Mouse (Mus musculus) regulatory T cell (primary cell): ENCODE measurements at regions not wholly inside any gene's neighbourhood (a gene's known extent, or its start where the extent isn't known, plus 50 kb on each side); places are given as distances from the start of the nearest gene placed in this dataset.

Experiments
- in situ Hi-C: fragments of 300-600 bp; cut with MboI, MseI; formaldehyde crosslinking; loops from one replicate; pipeline ENCODE4 v1.15.1; 2025; ENCODE audit warnings: high pct_unique_total_duplicates

DNA sequence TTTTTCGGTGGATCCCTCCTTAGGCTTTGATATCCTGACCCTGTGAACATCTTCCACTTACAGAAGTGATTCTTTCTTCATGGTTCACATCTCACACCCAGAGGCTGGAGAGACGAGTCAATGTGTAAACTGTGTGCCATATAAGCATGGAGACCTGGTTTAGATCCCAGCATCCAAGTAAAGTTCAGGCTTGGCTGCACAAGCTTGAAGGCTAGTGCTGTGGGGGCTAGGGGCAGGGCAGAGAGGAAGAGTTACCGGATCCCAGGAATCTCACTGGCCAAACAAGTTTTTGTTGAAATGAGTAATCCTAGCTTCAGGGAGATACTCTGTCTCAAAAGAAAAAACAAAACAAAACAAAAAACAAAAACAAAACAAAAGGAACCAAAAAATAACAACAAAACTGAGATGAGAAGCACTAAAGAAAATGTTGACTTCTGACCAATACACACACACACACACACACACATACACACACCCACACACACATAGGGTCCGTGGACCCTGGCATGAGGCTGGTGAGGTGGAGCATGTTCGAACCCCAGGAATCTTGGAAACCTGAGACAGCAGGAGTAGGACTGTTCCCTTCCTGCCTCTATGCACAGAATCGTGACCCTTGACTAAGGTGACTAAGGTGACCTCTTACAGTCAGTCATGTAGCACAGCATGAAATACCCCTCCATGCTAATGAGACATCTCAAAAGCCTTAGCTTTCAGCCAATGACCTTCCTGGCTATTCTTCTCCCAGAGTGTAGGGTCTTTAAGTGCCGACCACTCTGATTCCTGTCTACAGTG lies 55.2 kb downstream of the Gm12728 start:
- in situ Hi-C loops, result loop anchor here (10.0 kb wide), 1 partner anchor 1680 kb away; no protein-coding TSS in a partner anchor

DNA sequence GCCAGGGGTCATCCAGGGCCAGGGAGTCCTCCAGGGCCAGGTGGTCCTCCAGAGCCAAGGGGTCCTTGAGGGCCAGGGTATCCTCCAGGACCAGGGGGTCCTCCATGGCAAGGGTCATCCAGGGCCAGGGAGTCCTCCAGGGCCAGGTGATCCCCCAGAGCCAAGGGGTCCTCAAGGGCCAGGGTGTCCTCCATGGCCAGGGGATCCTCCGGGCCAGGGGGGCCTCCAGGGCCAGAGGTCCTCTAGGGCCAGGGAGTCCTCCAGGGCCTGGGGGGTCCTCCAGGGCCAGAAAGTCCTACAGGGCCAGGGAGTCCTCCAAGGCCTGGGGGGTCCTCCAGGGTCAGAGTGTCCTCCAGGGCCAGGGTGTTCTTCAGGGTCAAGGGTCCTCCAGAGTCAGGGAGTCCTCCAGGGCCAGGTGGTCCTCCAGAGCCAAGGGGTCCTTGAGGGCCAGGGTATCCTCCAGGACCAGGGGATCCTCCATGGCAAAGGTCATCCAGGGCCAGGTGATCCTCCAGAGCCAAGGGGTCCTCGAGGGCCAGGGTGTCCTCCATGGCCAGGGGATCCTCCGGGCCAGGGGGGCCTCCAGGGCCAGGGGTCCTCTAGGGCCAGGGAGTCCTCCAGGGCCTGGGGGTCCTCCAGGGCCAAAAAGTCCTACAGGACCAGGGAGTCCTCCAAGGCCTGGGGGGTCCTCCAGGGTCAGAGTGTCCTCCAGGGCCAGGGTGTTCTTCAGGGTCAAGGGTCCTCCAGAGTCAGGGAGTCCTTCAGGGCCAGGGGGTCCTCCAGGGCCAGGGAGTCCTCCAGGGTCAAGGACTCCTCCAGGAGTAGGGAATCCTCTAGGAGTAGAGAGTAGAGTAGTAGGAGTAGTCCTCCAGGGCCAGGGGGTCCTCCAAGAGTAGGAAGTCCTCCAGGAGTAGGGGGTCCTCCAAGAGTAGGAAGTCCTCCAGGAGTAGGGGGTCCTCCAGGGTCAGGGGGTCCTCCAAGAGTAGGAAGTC lies 56.6 kb downstream of the Gm12728 start:
- in situ Hi-C loops, result loop anchor here (10.0 kb wide), 1 partner anchor 1679 kb away; no protein-coding TSS in a partner anchor

DNA sequence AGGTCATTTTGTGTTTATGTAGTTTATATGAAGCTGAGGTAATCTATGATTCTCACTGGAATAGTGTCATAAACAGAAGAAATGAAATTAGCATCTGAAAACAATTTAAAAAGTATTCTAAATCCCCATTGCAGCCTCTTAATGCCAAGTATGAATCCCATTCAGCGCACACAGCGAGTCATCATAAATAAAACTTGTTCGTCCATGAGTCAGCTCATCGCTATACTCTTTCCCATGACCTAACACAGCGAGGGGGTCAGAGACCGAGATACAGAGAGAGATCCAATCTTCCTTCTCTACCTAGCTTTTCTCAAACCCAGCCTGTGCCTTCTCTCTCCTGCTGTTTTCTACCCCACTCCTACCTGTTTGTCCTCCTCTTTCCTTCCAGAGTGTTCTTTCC lies 63.4 kb downstream of the Gm12728 start:
- in situ Hi-C loops, result no loop called here

DNA sequence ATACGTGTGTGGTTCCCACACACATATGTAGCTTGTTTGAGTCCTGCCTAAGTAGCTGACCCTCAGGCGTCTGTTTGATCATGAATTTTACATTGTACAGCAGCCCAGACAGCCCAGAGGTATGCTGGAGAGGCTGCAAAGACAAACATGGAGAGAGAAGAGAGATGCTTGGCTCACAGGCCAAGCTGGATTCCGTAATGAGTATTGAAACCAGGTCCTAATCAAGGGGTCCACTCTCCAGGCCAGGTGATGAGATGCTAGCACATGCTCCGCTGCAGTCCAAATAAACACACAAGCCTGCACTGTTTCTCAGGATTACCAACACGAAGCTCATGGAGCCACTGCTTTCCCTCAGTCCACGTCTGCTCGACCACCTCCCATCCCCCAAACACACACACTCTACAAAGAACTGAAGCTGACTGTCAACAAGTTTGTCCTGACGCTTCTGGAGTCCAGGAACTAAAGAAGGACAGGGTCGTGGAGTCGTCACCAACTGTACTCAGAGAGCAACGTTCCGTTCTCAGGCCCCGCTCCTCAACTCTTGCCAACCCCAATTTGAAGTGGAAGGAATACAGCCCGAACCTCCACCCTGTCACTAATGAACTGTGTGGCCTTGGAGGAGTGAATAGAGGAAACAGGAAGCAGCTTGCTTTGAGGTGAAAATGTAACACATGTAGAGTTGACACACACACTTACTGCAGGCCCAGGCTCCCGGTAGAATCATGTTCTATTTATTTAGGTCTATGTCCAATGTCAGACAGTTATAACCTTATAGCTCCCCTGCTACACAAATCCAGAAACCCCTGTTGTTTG lies 69.6 kb downstream of the Gm12728 start:
- in situ Hi-C loops, result no loop called here

DNA sequence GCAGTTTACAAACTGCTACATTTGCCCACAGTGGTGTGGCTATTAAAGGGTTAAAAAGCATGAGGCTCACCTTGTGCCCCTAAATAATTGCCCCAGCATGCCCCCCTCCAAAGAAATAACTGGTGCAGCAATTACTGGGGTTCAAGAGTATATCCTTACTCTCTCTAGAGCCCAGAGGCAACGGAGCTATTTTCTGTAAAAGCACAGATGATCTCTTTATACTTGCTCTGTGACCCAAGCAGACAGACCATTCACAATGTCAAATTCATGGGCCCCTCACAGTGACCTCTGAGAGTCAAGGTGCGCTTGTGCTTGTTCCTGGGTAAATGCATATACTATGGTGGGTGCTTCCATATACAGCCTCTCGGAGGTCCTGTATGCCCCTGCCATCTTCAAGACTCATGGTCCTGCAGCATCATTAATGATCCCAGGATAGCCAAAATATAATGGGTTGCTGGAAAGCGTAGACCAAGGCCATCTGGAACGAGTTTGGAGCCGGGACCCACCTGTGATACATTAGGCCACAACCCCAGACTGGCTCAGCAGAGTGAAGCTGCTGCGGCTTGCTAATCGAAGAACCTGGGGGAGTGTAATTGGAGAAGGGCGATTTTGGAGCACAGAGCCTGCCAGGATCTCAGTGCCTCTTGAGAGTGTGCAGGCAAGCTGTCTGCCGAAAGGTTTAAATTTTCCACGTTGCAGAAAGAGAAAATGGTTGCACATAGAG lies 71.4 kb downstream of the Gm12728 start:
- in situ Hi-C loops, result no loop called here

DNA sequence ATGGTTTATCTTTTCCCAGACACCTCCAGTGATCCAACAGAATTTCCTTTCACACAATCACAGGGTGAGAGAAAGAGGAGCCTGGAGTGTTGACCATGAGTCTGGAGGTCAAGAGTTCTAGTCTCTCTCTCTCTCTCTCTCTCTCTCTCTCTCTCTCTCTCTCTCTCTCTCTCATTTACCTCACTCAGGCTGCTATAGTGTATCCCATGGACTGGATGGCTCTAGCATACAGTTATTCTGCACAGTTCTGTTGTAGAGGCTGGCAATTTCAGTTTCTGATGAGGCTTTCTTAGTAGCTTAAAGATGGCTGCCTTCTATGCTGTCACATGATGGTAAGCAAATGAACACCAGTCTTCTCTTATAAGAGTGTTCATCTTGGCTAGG lies 72.0 kb downstream of the Gm12728 start:
- in situ Hi-C loops, result no loop called here

DNA sequence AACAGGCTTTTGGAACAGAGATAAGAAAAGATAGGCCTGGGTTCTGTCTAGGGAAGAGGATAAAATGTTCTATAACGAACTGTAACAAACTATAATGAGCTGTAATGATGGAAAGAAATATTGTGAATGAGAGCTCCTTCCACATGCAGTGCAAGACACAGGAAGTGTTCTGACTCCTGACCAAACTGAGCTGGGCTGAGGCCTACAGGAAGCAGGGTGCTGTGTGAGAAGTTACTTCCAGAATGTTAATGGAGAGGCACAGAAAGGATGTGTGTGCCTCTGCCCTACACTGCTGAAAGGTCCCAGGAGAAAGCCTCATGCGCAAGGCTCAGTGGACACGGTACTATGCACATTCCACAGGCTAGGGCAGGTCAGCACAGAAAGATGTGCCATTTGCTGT lies 80.8 kb downstream of the Gm12728 start:
- in situ Hi-C loops, result no loop called here

DNA sequence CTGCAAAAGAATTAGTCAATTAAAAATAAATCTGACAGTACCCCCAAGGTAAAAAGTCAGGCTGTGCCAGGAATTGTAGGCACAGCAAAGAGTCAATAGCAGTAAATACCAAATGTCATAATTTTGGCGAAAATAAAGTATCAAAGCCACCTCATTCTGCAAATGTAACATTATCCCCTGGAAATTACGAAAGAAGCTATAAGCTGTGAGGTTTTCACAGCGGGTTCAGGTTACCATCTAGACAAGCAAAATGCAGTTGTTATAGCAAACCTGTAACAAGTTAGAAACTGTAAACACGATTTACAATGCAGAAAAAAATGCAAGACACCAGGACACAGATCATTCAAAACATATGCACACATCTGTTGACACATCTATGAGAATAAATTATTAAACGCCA lies 87.6 kb downstream of the Gm12728 start:
- in situ Hi-C loops, result no loop called here

DNA sequence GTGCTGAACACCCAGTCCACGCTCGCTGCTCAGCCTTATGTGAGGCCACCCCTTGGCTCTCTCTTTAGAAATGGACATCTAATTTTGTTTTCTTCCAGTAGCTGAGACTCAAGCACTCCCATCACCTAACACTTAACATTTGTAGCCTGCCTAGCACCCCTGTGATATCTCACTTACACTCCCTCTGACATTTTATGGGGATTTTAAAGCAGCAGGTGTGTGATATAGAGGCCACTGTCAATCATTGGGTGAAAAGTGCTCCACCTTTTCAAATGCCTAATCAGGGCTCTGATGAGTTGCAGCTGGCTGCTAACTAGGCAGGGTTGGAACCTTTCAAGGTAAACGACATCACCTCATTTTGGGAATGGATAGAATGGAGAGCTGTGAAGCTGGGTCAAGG lies 90.2 kb downstream of the Gm12728 start:
- in situ Hi-C loops, result no loop called here

DNA sequence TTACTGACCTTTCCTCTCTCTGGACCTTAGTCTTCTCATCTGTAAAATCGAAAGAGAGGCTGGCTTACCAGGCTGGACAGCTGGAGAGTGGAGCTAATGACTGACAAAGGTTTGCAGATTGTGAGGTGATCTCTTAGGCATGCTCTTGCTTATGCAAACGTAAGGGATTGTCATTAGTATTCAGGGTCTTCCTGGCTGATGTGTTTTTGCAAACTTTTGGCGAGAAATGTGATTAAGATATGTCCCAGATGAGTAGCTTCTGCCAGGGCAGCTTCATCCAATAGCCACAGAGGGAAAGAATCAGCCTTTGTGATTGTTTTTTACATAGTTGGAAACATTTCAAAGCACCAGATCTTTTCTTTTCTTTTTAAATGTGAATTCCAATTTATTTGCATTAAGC lies 95.1 kb downstream of the Gm12728 start:
- in situ Hi-C loops, result no loop called here

DNA sequence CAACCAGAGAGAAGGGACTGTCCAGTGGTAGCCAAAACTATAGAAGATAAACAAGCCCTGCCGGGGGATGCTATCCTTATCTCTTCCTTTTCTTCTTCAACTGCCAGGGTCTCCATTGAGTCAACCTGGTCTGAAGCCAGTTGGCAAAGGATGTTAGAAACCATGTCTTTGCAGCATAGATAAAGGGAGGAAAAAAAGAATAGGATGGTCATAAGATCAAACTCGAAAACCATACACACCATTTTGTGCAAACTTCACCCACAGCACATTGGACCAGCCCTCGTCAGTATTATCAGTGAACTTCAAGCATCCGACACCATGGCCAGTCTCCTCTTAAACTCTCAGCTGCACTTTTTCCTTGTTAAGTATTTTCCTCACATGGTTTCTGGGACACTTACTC lies 101.8 kb downstream of the Gm12728 start:
- in situ Hi-C loops, result no loop called here

DNA sequence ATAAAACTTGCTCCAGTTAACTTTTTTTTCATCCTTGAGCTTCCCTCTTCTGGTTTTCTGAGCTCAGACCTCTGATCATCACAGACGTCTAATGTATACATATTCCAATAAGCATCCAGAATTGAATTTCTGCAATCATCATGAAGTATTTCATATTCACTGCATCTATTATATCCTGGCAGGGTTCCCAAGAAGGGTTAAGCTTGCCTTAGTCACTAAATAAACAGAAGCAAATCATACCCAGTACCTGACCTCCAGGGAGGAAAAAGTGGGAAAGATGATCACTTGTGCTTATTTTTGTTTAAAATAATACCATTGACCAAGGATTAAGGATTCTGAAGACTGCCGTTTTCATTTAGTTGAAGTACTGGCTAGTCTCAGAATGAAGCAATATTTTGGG lies 102.4 kb downstream of the Gm12728 start:
- in situ Hi-C loops, result no loop called here

DNA sequence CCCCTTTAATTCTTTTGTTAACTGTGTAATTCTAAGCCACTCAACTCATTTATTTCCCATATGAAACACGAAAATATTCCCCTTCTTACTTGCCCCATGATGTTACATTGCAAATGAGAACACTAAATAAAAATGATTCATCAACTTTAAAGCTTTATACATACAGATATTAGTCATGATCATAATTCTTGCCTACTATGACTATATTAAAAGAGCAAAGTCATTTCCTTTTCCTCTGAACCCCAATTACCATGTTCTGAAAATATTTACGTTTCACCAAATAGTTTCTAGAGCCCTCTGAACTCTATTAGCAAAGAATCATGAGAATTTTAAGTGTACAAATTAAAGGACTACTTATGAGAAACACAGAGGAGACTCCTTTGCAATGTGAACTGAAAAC lies 105.4 kb downstream of the Gm12728 start:
- in situ Hi-C loops, result no loop called here

DNA sequence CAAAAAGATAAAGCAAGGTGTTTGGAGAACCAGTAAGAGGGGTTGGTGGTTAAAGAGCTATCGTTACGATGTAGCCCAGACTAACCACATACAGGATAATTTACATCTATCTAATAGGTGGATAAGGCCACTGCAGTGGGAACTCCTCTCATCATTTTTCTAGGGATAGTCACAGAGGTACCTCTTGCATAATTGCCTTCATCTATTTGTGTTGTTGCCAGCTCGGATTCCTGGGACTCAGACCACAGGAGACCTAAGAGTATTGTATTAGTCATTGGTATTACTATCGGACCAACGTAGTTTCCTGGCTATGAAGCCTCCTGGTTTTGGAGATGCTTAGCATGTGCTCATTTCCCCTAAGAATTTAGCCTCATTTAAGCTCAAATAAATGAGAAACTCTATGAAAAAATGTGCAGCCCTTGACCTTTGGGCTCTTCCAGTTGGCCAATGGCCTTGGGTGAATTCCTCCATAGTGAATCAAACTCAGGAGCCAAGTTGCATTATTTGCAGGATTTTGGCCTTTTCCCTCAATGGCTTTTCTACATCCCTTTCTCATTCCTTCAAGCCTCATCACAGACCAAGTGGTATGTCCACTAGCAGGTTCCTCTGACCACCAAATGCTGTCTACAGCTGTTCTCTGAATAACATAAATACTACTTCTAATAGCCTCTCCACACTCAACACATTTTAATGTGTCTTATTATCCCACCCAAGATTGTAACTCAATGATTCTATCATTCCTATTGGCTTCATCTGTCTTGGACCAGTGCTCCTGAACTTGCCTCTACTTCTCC lies 108.6 kb downstream of the Gm12728 start:
- in situ Hi-C loops, result no loop called here

DNA sequence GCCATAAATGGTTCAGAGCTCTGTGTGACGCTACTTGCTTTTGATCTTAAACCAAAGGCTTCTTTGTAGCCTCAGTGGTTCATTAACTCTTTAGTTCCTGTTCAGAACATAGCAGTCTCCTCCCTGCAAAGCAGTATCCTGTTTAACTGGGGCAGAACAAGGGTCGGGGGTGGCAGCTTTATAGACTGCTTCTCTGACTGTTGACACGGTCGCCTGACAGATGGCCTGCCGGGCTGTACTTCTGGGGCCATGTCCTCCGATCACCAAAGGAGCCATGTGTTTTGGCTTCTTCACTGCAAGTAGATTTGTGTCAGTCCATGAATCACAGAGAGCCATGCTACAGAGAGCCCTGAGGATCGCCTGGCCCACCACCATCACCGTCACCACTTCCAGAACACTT lies 115.2 kb downstream of the Gm12728 start:
- in situ Hi-C loops, result no loop called here

DNA sequence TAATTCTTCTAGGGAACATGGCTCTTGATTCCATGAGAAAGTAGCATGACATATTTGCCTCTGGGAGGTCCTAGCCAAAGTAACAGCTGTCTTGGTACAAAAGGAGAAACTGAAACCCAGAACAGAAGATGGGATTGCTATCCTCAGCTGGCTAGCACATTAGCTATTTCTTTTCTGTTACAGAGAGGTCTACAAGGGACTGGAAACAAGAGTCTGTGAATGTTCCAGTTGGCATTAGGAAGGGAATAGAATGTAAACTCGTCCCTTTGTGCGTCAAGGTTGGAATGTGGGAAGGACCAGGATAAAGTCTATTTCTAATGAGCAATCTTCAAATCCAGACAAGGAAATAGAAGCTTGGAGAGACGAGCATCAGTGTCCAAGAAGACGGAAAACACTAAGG lies 116.7 kb downstream of the Gm12728 start:
- in situ Hi-C loops, result no loop called here

DNA sequence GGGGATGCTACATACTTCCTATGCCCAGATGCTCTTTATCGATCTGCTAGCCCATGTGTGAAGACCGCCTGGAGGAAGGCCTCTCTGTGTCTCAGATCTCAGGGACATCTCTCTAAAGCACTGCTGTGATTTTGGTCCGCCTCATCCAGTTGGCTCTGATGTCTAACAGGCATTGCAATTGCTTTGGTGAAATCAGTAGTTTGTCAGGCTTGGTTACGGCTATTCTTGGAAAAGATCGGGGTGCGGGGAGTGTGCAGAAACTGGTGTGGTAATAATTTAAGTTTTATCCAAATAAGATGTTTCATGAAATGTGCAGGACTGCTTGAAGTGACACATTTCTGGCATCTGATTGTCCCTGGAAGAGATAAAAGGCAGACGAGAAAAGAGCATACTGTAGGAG lies 117.9 kb downstream of the Gm12728 start:
- in situ Hi-C loops, result no loop called here

DNA sequence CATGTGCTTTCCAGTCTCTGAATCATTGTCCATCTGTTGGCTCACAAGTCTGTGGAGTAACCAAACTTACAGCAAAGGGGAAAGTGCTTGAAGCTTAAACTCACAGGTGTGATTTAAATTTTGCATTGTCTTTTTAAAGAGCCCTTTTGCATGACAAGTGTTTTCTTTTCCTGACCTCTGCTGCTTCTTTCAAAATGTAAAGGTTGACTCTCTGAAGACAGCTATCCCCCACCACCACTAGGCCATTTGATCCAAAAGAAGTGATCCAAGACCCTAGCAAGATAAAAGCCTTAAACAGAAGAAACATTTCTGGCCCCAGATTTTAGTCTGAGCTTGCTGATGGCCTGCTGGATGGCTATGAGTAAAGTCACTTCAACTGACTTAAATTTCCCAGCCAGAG lies 118.6 kb downstream of the Gm12728 start:
- in situ Hi-C loops, result no loop called here

DNA sequence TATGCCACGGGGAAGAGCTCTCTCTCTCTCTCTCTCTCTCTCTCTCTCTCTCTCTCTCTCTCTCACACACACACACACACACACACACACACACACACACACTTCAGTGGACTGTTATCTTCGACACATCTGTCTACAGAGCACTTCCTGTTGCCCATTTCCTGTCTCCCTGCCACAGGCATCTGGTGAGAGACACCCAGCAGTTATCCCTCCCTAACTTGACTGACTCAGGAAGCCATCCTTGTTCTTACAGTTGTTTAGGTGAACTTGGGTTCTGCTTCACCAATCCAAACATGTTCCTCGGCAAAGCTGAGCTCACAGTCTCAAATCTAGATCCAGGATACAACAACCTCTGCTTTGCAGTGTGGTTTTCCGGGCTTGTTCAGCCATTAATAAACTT lies 119.6 kb downstream of the Gm12728 start:
- in situ Hi-C loops, result no loop called here

DNA sequence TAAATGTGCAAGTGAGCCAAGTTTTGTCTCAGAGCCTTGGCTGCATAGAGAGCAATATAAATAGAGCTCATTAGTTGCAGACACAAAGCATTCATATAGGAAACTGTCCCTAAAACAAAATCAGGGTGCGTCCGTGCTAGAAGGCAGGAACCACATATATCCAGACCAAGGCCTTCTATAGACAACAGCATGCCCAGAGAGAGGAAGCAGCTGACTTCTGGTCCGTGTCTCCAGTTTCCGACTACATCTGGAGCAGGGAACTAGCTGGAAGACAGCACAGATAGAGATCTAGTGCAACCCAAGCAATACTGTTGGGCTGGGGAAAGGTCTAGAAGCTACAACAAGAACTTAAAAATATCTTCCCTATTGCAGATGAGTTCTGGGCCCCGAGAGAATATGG lies 121.0 kb downstream of the Gm12728 start:
- in situ Hi-C loops, result no loop called here
